Mouse (Mus musculus) hindbrain, postnatal 0 days (tissue): ENCODE measurements around the gene Cadm4. TPM values are rescaled to one million over a fixed set of nuclear protein-coding genes. Genes with fewer than 3 reads are reported as not detected.

Experiments
- ATAC-seq: fragments of 200-750 bp; cut with Nextera tagmentation; 2 replicates; pipeline ENCODE4 v1.8.0; 2017; ENCODE audit warnings: mild to moderate bottlenecking, moderate TSS enrichment, moderate library complexity
- DNase-seq: peaks from one replicate; pipeline ENCODE4 v3.0.0-alpha.2; 2015; ENCODE audit warnings: low spot score
- H3K27ac ChIP-seq: fragments of 300-500 bp; sonication (generic); 2 replicates; pipeline ENCODE4 v1.5.1; 2014; ENCODE audit warnings: mild to moderate bottlenecking
- H3K27me3 ChIP-seq: fragments of 300-500 bp; sonication (generic); 2 replicates; pipeline ENCODE4 v1.6.1; 2014; ENCODE audit warnings: low read length, mixed read lengths; ENCODE audit not compliant: insufficient read depth
- H3K36me3 ChIP-seq: fragments of 300-500 bp; sonication (generic); 2 replicates; pipeline ENCODE4 v1.6.1; 2014; ENCODE audit warnings: low read length, mixed read lengths; ENCODE audit not compliant: insufficient read depth
- H3K4me1 ChIP-seq: fragments of 300-500 bp; sonication (generic); 2 replicates; pipeline ENCODE4 v1.6.1; 2014; ENCODE audit warnings: antibody characterized with exemption, low read length, mixed read lengths; ENCODE audit not compliant: insufficient read depth
- H3K4me2 ChIP-seq: fragments of 300-500 bp; sonication (generic); 2 replicates; pipeline ENCODE4 v1.6.1; 2014; ENCODE audit warnings: low read depth, mild to moderate bottlenecking, low read length, moderate library complexity, mixed read lengths
- H3K4me3 ChIP-seq: fragments of 300-500 bp; sonication (generic); 2 replicates; pipeline ENCODE4 v1.5.1; 2014; ENCODE audit warnings: low read length
- H3K9ac ChIP-seq: fragments of 300-500 bp; sonication (generic); replicated peaks from 2 replicates; pipeline ENCODE4 v1.6.1; 2014; ENCODE audit warnings: mild to moderate bottlenecking, low read length, moderate library complexity, mixed read lengths
- H3K9me3 ChIP-seq: fragments of 300-500 bp; sonication (generic); 2 replicates; pipeline ENCODE4 v1.6.1; 2016; ENCODE audit warnings: low read length, mixed read lengths
- CTCF ChIP-seq: IDR thresholded peaks from 2 replicates; pipeline ENCODE4 v1.5.1; 2016; ENCODE audit warnings: antibody characterized with exemption, control low read depth, low read depth
- WGBS: fragments of 180-500 bp; shearing (Covaris S2); extraction: QIAGEN DNeasy Blood & Tissue Kit; methylation state at CpG from one replicate; pipeline ENCODE4 v1.1.7; 2014; 5-methylcytosine and 5-hydroxymethylcytosine counted together
- polyA plus RNA-seq: library from polyadenylated mRNA; unstranded; fragments of >200 nt; fragmentation: Nextera tagmentation; extraction: Ambion mirVana; gene quantifications from 2 replicates; pipeline ENCODE4 v1.2.1, GENCODE M21; 2015
- total RNA-seq: library from RNA; depleted of rRNA; stranded (reverse); fragments of >200 nt; gene quantifications from 2 replicates; pipeline ENCODE4 v1.2.3, GENCODE M21; 2014

Gene Cadm4
- total and polyA plus RNA-seq, 2 experiments from 2014 or later: 101 to 423 TPM

GRCm38 (mm10) chr7:24505447-24506064, 23.7 kb downstream of the Cadm4 start:
- Histone ChIP-seq H3K9me3 (no peaks in the 10 kb centered on the region), H3K4me1 (peaks cover 14% of the 10 kb centered on the region), H3K9ac (peak overlapping the region; percentile 35; the same call in 1 of the 2 replicates), H3K4me2 (peak overlapping the region; percentile 80), H3K36me3 (0 out of 2 replicates have a peak, but pooled peaks cover 6% of the 10 kb centered on the region), H3K27me3 (no peaks in the 10 kb centered on the region), H3K4me3 (no peak overlapping the region; the same call in 1 of the 2 replicates), H3K27ac (peak overlapping the region; percentile 100)
- no peak for TF ChIP-seq CTCF
- ATAC-seq: no peak
- WGBS: 10% methylated on average over 15 of the region's 15 CpGs
- peak; percentile 11 for DNase-seq

- no peak for TF ChIP-seq CTCF
- H3K4me2 ChIP-seq: peak overlapping the region; percentile 80
- peaks cover 14% of the 10 kb centered on the region for H3K4me1 ChIP-seq
- peak; percentile 43 for DNase-seq
- H3K36me3 ChIP-seq: 0 out of 2 replicates have a peak, but pooled peaks cover 6% of the 10 kb centered on the region
- 5% methylated on average over 3 of the region's 3 CpGs for WGBS
- H3K9me3 ChIP-seq: no peaks in the 10 kb centered on the region
- no peaks in the 10 kb centered on the region for H3K27me3 ChIP-seq
- peak overlapping the region; percentile 60 for H3K4me3 ChIP-seq
- H3K27ac ChIP-seq: peak overlapping the region; percentile 100
- peak overlapping the region; percentile 78 for H3K9ac ChIP-seq
- ATAC-seq: no peak
These were observed 24.2 kb downstream of the Cadm4 start for GRCm38 (mm10) chr7:24506065-24506459.

DNA sequence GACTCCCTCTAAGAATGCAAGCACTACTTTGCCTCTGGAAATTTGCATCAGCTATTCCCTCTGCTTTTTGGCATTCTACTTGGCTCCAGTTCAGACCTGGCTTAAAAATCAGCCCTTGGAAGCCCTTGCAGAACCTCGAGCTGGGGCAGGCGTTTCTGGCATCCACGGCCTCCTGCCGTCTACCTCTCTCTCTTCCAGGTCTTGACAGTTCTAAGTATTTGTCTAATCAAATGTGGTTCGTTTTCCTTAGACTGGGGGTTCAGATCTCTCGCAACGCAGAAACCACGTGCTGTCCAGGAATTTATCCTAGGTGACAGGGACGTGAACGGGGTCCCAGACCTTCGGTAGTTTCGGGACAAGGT, 24.6 kb downstream of the Cadm4 start:
- Histone ChIP-seq H3K4me3 (peak overlapping the region; percentile 60), H3K36me3 (0 out of 2 replicates have a peak, but pooled peaks cover 6% of the 10 kb centered on the region), H3K27me3 (no peaks in the 10 kb centered on the region), H3K4me2 (peak overlapping the region; percentile 80), H3K4me1 (peaks cover 14% of the 10 kb centered on the region), H3K9ac (peak overlapping the region; percentile 78), H3K27ac (peak overlapping the region; percentile 100), H3K9me3 (no peaks in the 10 kb centered on the region)
- peak; percentile 11 for ATAC-seq
- 0% methylated on average over 12 of the region's 12 CpGs for WGBS
- no peak for TF ChIP-seq CTCF
- DNase-seq: peak; percentile 81

- DNase-seq: peak; percentile 96
- Histone ChIP-seq H3K9me3 (no peaks in the 10 kb centered on the region), H3K9ac (peak within 1 kb of the TSS; percentile 78), H3K36me3 (0 out of 2 replicates have a peak, but pooled peaks cover 6% of the 10 kb centered on the region), H3K4me1 (peaks cover 14% of the 10 kb centered on the region), H3K4me2 (peak within 1 kb of the TSS; percentile 80), H3K4me3 (peak within 1 kb of the TSS; percentile 60), H3K27ac (peak within 1 kb of the TSS; percentile 100), H3K27me3 (no peaks in the 10 kb centered on the region)
- under 1% methylated on average over 81 of the region's 84 CpGs for WGBS
- TF ChIP-seq CTCF: no peak
- ATAC-seq: peak; percentile 94
These were observed 25.3 kb downstream of the Cadm4 start, which contains the start of gene Zfp428 for GRCm38 (mm10) chr7:24506838-24507725. Gene Zfp428, plus strand, starts transcription at chr7:24507006.

DNA sequence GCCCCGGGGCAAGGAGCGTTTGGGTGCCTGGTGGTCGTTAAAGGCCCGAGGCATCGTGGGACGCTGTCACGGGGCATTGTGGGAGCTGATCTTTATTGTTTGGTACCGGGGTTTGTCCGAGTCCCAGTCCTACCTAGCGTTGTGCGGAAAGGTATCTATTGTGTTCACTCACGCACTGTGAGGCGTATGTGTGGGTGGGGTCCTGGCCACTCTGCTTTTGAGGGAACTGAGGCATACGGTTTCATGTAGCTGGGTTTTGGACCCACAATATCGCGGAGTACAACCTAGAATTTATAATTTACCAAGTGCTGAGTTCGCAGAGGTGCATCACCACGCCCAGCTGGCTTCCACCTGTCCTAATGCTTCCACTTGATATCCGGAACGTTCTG, 25.9 kb downstream of the Cadm4 start:
- TF ChIP-seq CTCF: no peak
- 1% methylated on average over 20 of the region's 20 CpGs for WGBS
- peak overlapping the region; percentile 100 for H3K27ac ChIP-seq
- H3K27me3 ChIP-seq: no peaks in the 10 kb centered on the region
- H3K36me3 ChIP-seq: 0 out of 2 replicates have a peak, but pooled peaks cover under 1% of the 10 kb centered on the region
- DNase-seq (no peak), ATAC-seq (peak; percentile 2)
- H3K4me1 ChIP-seq: peaks cover 14% of the 10 kb centered on the region
- H3K9me3 ChIP-seq: no peaks in the 10 kb centered on the region
- H3K9ac ChIP-seq: peak overlapping the region; percentile 78
- peak overlapping the region; percentile 80 for H3K4me2 ChIP-seq
- peak overlapping the region; percentile 60 for H3K4me3 ChIP-seq

DNA sequence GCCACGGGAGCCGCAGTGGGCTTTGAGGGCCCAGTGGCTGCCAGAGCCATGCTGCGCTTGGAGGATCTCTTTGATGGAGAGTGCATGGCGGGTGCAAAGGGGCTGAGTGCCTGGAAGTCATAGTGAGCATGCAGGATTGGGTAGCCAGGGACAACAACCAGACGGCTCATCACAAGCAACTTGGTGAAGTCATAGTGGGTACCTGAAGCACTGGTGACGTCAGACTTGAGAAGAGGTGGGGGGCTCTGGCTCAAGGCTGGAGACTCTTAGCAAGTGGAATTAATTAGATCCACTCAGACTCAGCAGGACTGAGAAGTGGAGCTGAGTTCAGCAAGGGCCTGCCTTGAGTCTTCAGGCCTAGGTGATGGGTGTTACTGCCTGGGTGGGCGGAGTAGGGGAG, 30.5 kb downstream of the Cadm4 start, which contains the start of gene AC161166.1:
Gene AC161166.1, minus strand, starts transcription at position 101 of the 400 bp plus-strand sequence.
- Histone ChIP-seq H3K4me2 (no peak within 1 kb of the TSS), H3K4me1 (peaks cover 4% of the 10 kb centered on the region), H3K27ac (no peak within 1 kb of the TSS), H3K36me3 (no peaks in the 10 kb centered on the region), H3K9ac (no peak within 1 kb of the TSS), H3K9me3 (no peaks in the 10 kb centered on the region), H3K4me3 (no peak within 1 kb of the TSS), H3K27me3 (no peaks in the 10 kb centered on the region)
- no peak for TF ChIP-seq CTCF
- ATAC-seq (no peak), DNase-seq (no peak)
- 87% methylated on average over 7 of the region's 7 CpGs for WGBS
